Mouse (Mus musculus) urinary bladder, postnatal 14 days (tissue): ENCODE results near the gene Sema4c.

Source experiments
- DNase-seq: peaks from one replicate; pipeline ENCODE4 v3.0.0; 2021; ENCODE audit warnings: low spot score

The Sema4c gene

GRCm38 (mm10) chr1:36535477-36536396 is 22.4 kb downstream of the Sema4c start:
- no peak for DNase-seq

GRCm38 (mm10) chr1:36534595-36535058 is 23.5 kb downstream of the Sema4c start:
- DNase-seq: peak; percentile 43

- DNase-seq: no peak
Measured at GRCm38 (mm10) chr1:36533546-36533945, 24.6 kb downstream of the Sema4c start.

- no peak for DNase-seq
Measured at GRCm38 (mm10) chr1:36531461-36531860, 26.7 kb downstream of the Sema4c start.

GRCm38 (mm10) chr1:36530962-36531361 is 27.2 kb downstream of the Sema4c start:
- DNase-seq: no peak

- DNase-seq: no peak
Measured at GRCm38 (mm10) chr1:36530485-36530884, 27.7 kb downstream of the Sema4c start.

- no peak for DNase-seq
Measured at GRCm38 (mm10) chr1:36529875-36530274, 28.3 kb downstream of the Sema4c start.

GRCm38 (mm10) chr1:36529274-36529673 is 28.9 kb downstream of the Sema4c start:
- DNase-seq: no peak

- no peak for DNase-seq
Measured at GRCm38 (mm10) chr1:36528351-36528750, 29.8 kb downstream of the Sema4c start.

GRCm38 (mm10) chr1:36526903-36527302 is 31.2 kb downstream of the Sema4c start:
- no peak for DNase-seq

GRCm38 (mm10) chr1:36525774-36526173 is 32.4 kb downstream of the Sema4c start:
- no peak for DNase-seq

GRCm38 (mm10) chr1:36524058-36524457 is 34.1 kb downstream of the Sema4c start:
- DNase-seq: no peak

- DNase-seq: no peak
Measured at GRCm38 (mm10) chr1:36523332-36524013, 34.7 kb downstream of the Sema4c start.

GRCm38 (mm10) chr1:36522210-36522609 is 35.9 kb downstream of the Sema4c start:
- DNase-seq: no peak

GRCm38 (mm10) chr1:36519626-36520025 is 38.5 kb downstream of the Sema4c start:
- DNase-seq: no peak

GRCm38 (mm10) chr1:36518259-36518658 is 39.9 kb downstream of the Sema4c start:
- DNase-seq: no peak

- no peak for DNase-seq
Measured at GRCm38 (mm10) chr1:36513718-36514117, 44.4 kb downstream of the Sema4c start.

- no peak for DNase-seq
Measured at GRCm38 (mm10) chr1:36513310-36513709, 44.8 kb downstream of the Sema4c start.

GRCm38 (mm10) chr1:36512966-36513280 is 45.2 kb downstream of the Sema4c start:
- DNase-seq: no peak

- DNase-seq: peak; percentile 42
Measured at GRCm38 (mm10) chr1:36512089-36512965, 45.8 kb downstream of the Sema4c start.

GRCm38 (mm10) chr1:36511289-36512021 is 46.7 kb downstream of the Sema4c start, which contains the start of gene Cnnm3:
TSS of gene Cnnm3 (plus strand) at chr1:36511867.
- peak; percentile 100 for DNase-seq
